Mouse (Mus musculus) lung, embryonic 14.5 days (tissue): ENCODE results near the gene Ppp2r5d. TPM values are rescaled to one million over a fixed set of nuclear protein-coding genes. Genes with fewer than 3 reads are reported as not detected.

Source experiments
- ATAC-seq: fragments of 200-750 bp; cut with Nextera tagmentation; 2 replicates; pipeline ENCODE4 v1.8.0; 2017; ENCODE audit warnings: mild to moderate bottlenecking, moderate TSS enrichment, moderate library complexity; ENCODE audit not compliant: insufficient read depth
- DNase-seq: peaks from one replicate; pipeline ENCODE4 v3.0.0-alpha.2; 2015
- H3K27ac ChIP-seq: fragments of 300-500 bp; sonication (generic); 2 replicates; pipeline ENCODE4 v1.5.1; 2014; ENCODE audit warnings: low read depth, mild to moderate bottlenecking, moderate library complexity
- H3K27me3 ChIP-seq: fragments of 300-500 bp; sonication (generic); 2 replicates; pipeline ENCODE4 v1.6.1; 2014; ENCODE audit warnings: low read length, control low read depth; ENCODE audit not compliant: insufficient read depth
- H3K36me3 ChIP-seq: fragments of 300-500 bp; sonication (generic); 2 replicates; pipeline ENCODE4 v1.6.1; 2014; ENCODE audit warnings: control low read depth; ENCODE audit not compliant: insufficient read depth
- H3K4me1 ChIP-seq: fragments of 300-500 bp; sonication (generic); 2 replicates; pipeline ENCODE4 v1.6.1; 2014; ENCODE audit warnings: antibody characterized with exemption, control low read depth; ENCODE audit not compliant: insufficient read depth
- H3K4me2 ChIP-seq: fragments of 300-500 bp; sonication (generic); 2 replicates; pipeline ENCODE4 v1.6.1; 2014; ENCODE audit warnings: mild to moderate bottlenecking
- H3K4me3 ChIP-seq: fragments of 300-500 bp; sonication (generic); 2 replicates; pipeline ENCODE4 v1.5.1; 2014; ENCODE audit warnings: low read depth, low read length
- H3K9ac ChIP-seq: fragments of 300-500 bp; sonication (generic); 2 replicates; pipeline ENCODE4 v1.6.1; 2014
- H3K9me3 ChIP-seq: fragments of 300-500 bp; sonication (generic); 2 replicates; pipeline ENCODE4 v1.6.1; 2016; ENCODE audit warnings: low read depth, low read length, control low read depth
- CTCF ChIP-seq: IDR thresholded peaks from 2 replicates; pipeline ENCODE4 v1.5.1; 2016; ENCODE audit warnings: antibody characterized with exemption, low read depth
- WGBS: fragments of 180-500 bp; shearing (Covaris S2); extraction: QIAGEN DNeasy Blood & Tissue Kit; methylation state at CpG from one replicate; pipeline ENCODE4 v1.1.7; 2014; 5-methylcytosine and 5-hydroxymethylcytosine counted together
- polyA plus RNA-seq: library from polyadenylated mRNA; unstranded; fragments of >200 nt; fragmentation: Nextera tagmentation; extraction: Ambion mirVana; gene quantifications from 2 replicates; pipeline ENCODE4 v1.2.1, GENCODE M21; 2014

Gene Ppp2r5d
- polyA plus RNA-seq, 1 experiment from 2014 or later, result 104 TPM

GRCm38 (mm10) chr17:46644916-46645475 lies 59.9 kb downstream of the Ppp2r5d start:
- DNase-seq (no peak), ATAC-seq (no peak)
- Histone ChIP-seq H3K36me3 (peaks cover 26% of the 10 kb centered on the region), H3K4me3 (peak overlapping the region; percentile 79), H3K9me3 (no peaks in the 10 kb centered on the region), H3K9ac (peak overlapping the region; percentile 52), H3K27me3 (no peaks in the 10 kb centered on the region), H3K27ac (peak overlapping the region; percentile 42; the same call in 1 of the 2 replicates), H3K4me2 (peak overlapping the region; percentile 81), H3K4me1 (peaks cover 4% of the 10 kb centered on the region; the same call in 1 of the 2 replicates)
- WGBS, result 4% methylated on average over 11 of the region's 11 CpGs
- TF ChIP-seq CTCF, result no peak

GRCm38 (mm10) chr17:46644152-46644805 lies 60.6 kb downstream of the Ppp2r5d start:
- DNase-seq (no peak), ATAC-seq (no peak)
- peaks cover 26% of the 10 kb centered on the region for H3K36me3 ChIP-seq
- peak overlapping the region; percentile 79; the same call in 1 of the 2 replicates for H3K4me3 ChIP-seq
- no peak for TF ChIP-seq CTCF
- H3K27ac ChIP-seq, result no peak overlapping the region
- H3K27me3 ChIP-seq, result no peaks in the 10 kb centered on the region
- peak overlapping the region; percentile 81 for H3K4me2 ChIP-seq
- H3K4me1 ChIP-seq, result peaks cover 4% of the 10 kb centered on the region; the same call in 1 of the 2 replicates
- H3K9ac ChIP-seq, result peak overlapping the region; percentile 52
- 86% methylated on average over 12 of the region's 12 CpGs for WGBS
- no peaks in the 10 kb centered on the region for H3K9me3 ChIP-seq

- H3K27ac ChIP-seq, result no peak overlapping the region
- ATAC-seq, result no peak
- no peak overlapping the region for H3K4me3 ChIP-seq
- no peak overlapping the region for H3K9ac ChIP-seq
- no peak for DNase-seq
- H3K36me3 ChIP-seq, result peaks cover 18% of the 10 kb centered on the region; the same call in 1 of the 2 replicates
- peaks cover 4% of the 10 kb centered on the region; the same call in 1 of the 2 replicates for H3K4me1 ChIP-seq
- 84% methylated on average over 17 of the region's 17 CpGs for WGBS
- H3K27me3 ChIP-seq, result no peaks in the 10 kb centered on the region
- TF ChIP-seq CTCF, result no peak
- H3K4me2 ChIP-seq, result no peak overlapping the region
- no peaks in the 10 kb centered on the region for H3K9me3 ChIP-seq
Measured at GRCm38 (mm10) chr17:46642060-46642459, 62.9 kb downstream of the Ppp2r5d start.

GRCm38 (mm10) chr17:46639929-46640328 lies 65.0 kb downstream of the Ppp2r5d start:
- Histone ChIP-seq H3K9me3 (no peaks in the 10 kb centered on the region), H3K4me2 (no peak overlapping the region), H3K9ac (no peak overlapping the region), H3K4me1 (no peaks in the 10 kb centered on the region), H3K27ac (0 out of 2 replicates have a peak overlapping the region, but pooled peaks have one; percentile 30), H3K4me3 (no peak overlapping the region), H3K36me3 (peaks cover 22% of the 10 kb centered on the region; the same call in 1 of the 2 replicates), H3K27me3 (no peaks in the 10 kb centered on the region)
- WGBS, result 81% methylated on average over 9 of the region's 9 CpGs
- no peak for ATAC-seq
- no peak for TF ChIP-seq CTCF
- DNase-seq, result no peak

- Histone ChIP-seq H3K27me3 (no peaks in the 10 kb centered on the region), H3K4me2 (peak overlapping the region; percentile 44; the same call in 1 of the 2 replicates), H3K4me1 (no peaks in the 10 kb centered on the region), H3K27ac (no peak overlapping the region; the same call in 1 of the 2 replicates), H3K9me3 (no peaks in the 10 kb centered on the region), H3K4me3 (no peak overlapping the region), H3K9ac (0 out of 2 replicates have a peak overlapping the region, but pooled peaks have one; percentile 11), H3K36me3 (peaks cover 26% of the 10 kb centered on the region; the same call in 1 of the 2 replicates)
- peak; percentile 96 for DNase-seq
- peak; percentile 78 for TF ChIP-seq CTCF
- ATAC-seq, result peak; percentile 45; the same call in 1 of the 2 replicates
- WGBS, result 13% methylated on average over 15 of the region's 15 CpGs
Measured at GRCm38 (mm10) chr17:46636831-46637523, 67.9 kb downstream of the Ppp2r5d start.

Other genes starting within 250 kb of the Ppp2r5d start
- gene Ttbk1, start 217.4 kb downstream of the Ppp2r5d start, polyA plus RNA-seq, result 0.05 and 0.11 TPM in 2 replicates
- gene Dnph1, start 208.4 kb downstream of the Ppp2r5d start, polyA plus RNA-seq, result 50.3 and 60.8 TPM in 2 replicates
- gene Cul9, start 158.7 kb downstream of the Ppp2r5d start, polyA plus RNA-seq, result 2.8 and 2.9 TPM in 2 replicates
- gene Srf, start 148.9 kb downstream of the Ppp2r5d start, polyA plus RNA-seq, result 11.4 and 15.1 TPM in 2 replicates
- 79.5 and 99.3 TPM in 2 replicates for gene Ptk7, start 75.6 kb downstream of the Ppp2r5d start, polyA plus RNA-seq
- 20.2 and 21.4 TPM in 2 replicates for gene Klc4, start 59.1 kb downstream of the Ppp2r5d start, polyA plus RNA-seq
- 113 and 114 TPM in 2 replicates for gene Mrpl2, start 58.9 kb downstream of the Ppp2r5d start, polyA plus RNA-seq
- gene Cul7, start 54.8 kb downstream of the Ppp2r5d start, polyA plus RNA-seq, result 36.6 TPM in 2 replicates
- 47.6 and 48.5 TPM in 2 replicates for gene Rrp36, start 30.8 kb downstream of the Ppp2r5d start, polyA plus RNA-seq
- 123 and 131 TPM in 2 replicates for gene Mea1, start 26.3 kb downstream of the Ppp2r5d start, polyA plus RNA-seq
- 108 and 111 TPM in 2 replicates for gene Klhdc3, start 24.2 kb downstream of the Ppp2r5d start, polyA plus RNA-seq
- 23.0 and 25.7 TPM in 2 replicates for gene Pex6, start 6.4 kb upstream of the Ppp2r5d start, polyA plus RNA-seq
- 0.77 and 1.5 TPM in 2 replicates for gene Gnmt, start 24.1 kb upstream of the Ppp2r5d start, polyA plus RNA-seq
- gene Cnpy3, start 47.1 kb upstream of the Ppp2r5d start, polyA plus RNA-seq, result 77.4 and 79.3 TPM in 2 replicates
- gene Ptcra, start 58.6 kb upstream of the Ppp2r5d start, polyA plus RNA-seq, result 0.24 and 0.37 TPM in 2 replicates
- 58.2 and 64.7 TPM in 2 replicates for gene 2310039H08Rik, start 67.5 kb upstream of the Ppp2r5d start, polyA plus RNA-seq
- gene Rpl7l1, start 77.6 kb upstream of the Ppp2r5d start, polyA plus RNA-seq, result 169 and 171 TPM in 2 replicates
- gene Bicral, start 153.4 kb upstream of the Ppp2r5d start, polyA plus RNA-seq, result 4.7 and 6.5 TPM in 2 replicates
- gene Tbcc, start 185.6 kb upstream of the Ppp2r5d start, polyA plus RNA-seq, result 58.5 and 61.2 TPM in 2 replicates
- gene Prph2, start 205.3 kb upstream of the Ppp2r5d start, polyA plus RNA-seq, result not detected in 2 replicates